Mouse (Mus musculus): ENCODE measurements around the gene Slc3a1. TPM values are rescaled to one million over a fixed set of nuclear protein-coding genes. Genes with fewer than 3 reads are reported as not detected.

Slc3a1 gene
- polyA plus RNA-seq (2012; rRNA removed), result 0.33 and 0.35 TPM in 2 replicates

DNA sequence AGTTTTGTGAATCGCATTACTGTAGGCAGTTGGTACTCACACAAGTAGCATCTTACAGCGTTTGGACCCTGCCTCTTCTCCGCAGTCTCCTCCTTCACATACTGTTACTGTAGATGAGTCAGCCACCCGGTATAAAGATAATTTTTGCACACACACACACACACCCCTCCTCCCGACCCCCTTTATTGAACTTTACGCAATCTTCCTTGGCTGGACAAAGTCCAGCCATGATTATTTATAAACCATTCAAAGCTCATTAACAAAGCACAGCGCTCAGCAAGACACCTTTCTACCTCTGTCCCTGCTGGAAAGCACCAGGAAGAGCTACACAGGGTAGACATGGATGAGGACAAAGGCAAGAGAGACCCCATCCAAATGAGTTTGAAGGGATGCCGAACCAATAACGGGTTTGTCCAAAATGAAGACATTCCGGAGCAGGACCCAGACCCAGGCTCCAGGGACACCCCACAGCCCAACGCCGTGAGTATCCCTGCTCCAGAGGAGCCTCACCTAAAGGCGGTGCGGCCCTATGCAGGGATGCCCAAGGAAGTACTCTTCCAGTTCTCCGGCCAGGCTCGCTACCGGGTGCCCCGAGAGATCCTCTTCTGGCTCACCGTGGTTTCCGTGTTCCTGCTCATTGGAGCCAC lies at the start of gene Slc3a1:
TSS of gene Slc3a1 (plus strand) at position 284 of the 647 bp plus-strand sequence.
- no peak within 1 kb of the TSS for H3K4me3 ChIP-seq (ENCODE audit: extremely low read depth, insufficient read depth, insufficient read length)
- DNase-seq (ENCODE audit: low read depth in 1 of 2, low spot score in 2 of 2), result no peak

DNA sequence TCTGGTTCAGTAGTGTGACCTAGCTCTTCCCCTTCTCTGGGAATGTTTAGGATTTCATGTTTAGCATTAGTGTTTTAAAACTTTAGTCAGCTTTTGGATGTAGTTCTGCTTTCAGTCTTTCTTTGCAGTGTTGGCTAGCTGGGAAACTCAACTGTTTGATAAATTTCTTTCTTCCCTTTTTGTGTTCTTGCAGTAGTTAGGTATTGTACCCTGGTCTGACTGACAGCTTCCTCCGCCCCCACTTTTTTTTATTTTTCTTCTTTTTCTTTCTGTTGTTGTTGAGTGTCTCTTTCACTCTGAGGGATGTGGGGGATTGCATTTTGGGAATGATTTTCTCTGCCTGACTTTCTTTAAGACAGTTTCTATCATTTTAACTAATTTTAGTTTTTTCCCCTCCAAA lies 46.5 kb upstream of the Slc3a1 start:
- TF ChIP-seq CTCF (IDR thresholded peaks at IDR 0.05; ENCODE audit: extremely low read depth, insufficient read depth, insufficient read length, insufficient replicate concordance) (no peak), POLR2A (IDR thresholded peaks at IDR 0.05; ENCODE audit: low read depth, low read length) (no peak)
- no peaks in the 10 kb centered on the region for H3K27me3 ChIP-seq (ENCODE audit: control insufficient read depth, insufficient read depth, low read length)
- no peak for DNase-seq (ENCODE audit: low read depth in 1 of 2, low spot score in 2 of 2)
- WGBS, result 59% methylated on average over 1 of the region's 1 CpGs
- H3K27ac ChIP-seq (ENCODE audit: insufficient read depth, low read length), result no peak overlapping the region
- 0 out of 2 replicates have a peak, but pooled peaks cover 1% of the 10 kb centered on the region for H3K36me3 ChIP-seq (ENCODE audit: control insufficient read depth, insufficient read depth, low read length)
- no peak overlapping the region for H3K4me3 ChIP-seq (ENCODE audit: extremely low read depth, insufficient read depth, insufficient read length)
- H3K4me1 ChIP-seq (ENCODE audit: control insufficient read depth, insufficient read depth, insufficient read length), result peaks cover 2% of the 10 kb centered on the region; the same call in 1 of the 2 replicates

More for the DNA sequence above, at the start of gene Slc3a1:
- H3K36me3 ChIP-seq (ENCODE audit: control insufficient read depth, insufficient read depth, low read length), result no peaks in the 10 kb centered on the region
- no peaks in the 10 kb centered on the region; the same call in 1 of the 2 replicates for H3K27me3 ChIP-seq (ENCODE audit: control insufficient read depth, insufficient read depth, low read length)
- no peaks in the 10 kb centered on the region for H3K4me1 ChIP-seq (ENCODE audit: control insufficient read depth, insufficient read depth, insufficient read length)
- TF ChIP-seq CTCF (IDR thresholded peaks at IDR 0.05; ENCODE audit: extremely low read depth, insufficient read depth, insufficient read length, insufficient replicate concordance) (no peak), POLR2A (IDR thresholded peaks at IDR 0.05; ENCODE audit: low read depth, low read length) (no peak)
- 93% methylated on average over 20 of the region's 20 CpGs for WGBS
- no peak within 1 kb of the TSS for H3K27ac ChIP-seq (ENCODE audit: insufficient read depth, low read length)

DNA sequence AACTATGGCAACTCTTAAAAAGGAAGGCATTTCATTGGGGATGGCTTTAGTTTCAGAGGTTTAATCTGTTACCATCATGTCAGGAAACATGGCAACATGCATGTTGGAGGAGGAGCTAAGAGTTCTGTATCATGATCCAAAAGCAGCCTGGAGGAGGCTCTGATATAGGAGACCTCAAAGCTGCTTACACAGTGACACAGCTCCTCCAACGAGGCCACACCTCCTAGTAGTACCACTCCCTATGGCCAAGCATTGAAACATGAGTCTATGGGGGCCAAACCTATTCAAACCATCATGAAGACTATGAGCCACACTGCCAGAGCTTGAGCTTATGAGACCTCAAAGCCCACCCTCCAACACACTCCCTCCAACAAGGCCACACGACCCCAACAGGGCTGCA lies 45.4 kb upstream of the Slc3a1 start:
- 0 out of 2 replicates have a peak, but pooled peaks cover 1% of the 10 kb centered on the region for H3K36me3 ChIP-seq (ENCODE audit: control insufficient read depth, insufficient read depth, low read length)
- H3K4me1 ChIP-seq (ENCODE audit: control insufficient read depth, insufficient read depth, insufficient read length), result peaks cover 2% of the 10 kb centered on the region; the same call in 1 of the 2 replicates
- TF ChIP-seq POLR2A (IDR thresholded peaks at IDR 0.05; ENCODE audit: low read depth, low read length), result no peak
- no peak for TF ChIP-seq CTCF (IDR thresholded peaks at IDR 0.05; ENCODE audit: extremely low read depth, insufficient read depth, insufficient read length, insufficient replicate concordance)
- no peaks in the 10 kb centered on the region for H3K27me3 ChIP-seq (ENCODE audit: control insufficient read depth, insufficient read depth, low read length)
- no peak for DNase-seq (ENCODE audit: low read depth in 1 of 2, low spot score in 2 of 2)
- no peak overlapping the region for H3K4me3 ChIP-seq (ENCODE audit: extremely low read depth, insufficient read depth, insufficient read length)
- 88% methylated on average over 2 of the region's 2 CpGs for WGBS
- no peak overlapping the region for H3K27ac ChIP-seq (ENCODE audit: insufficient read depth, low read length)

DNA sequence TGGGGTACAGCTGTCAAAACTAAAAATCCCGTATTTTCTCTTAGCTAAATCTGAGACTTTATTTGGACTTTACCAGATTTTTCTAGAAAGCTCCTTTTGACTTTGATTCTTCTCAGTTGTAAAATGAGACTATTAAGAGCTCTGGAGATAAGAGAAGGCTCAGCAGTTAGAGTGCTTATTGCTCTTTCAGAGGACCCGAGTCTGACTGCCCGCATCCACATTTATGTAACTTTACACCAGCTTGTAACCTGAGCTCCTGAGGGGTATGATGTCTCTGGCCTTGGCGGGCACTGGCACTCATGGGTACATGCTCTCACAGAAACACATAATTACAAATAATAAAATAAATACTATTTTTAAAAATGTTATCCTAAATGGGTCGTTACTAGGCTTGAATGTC lies 41.8 kb upstream of the Slc3a1 start:
- Histone ChIP-seq H3K27ac (ENCODE audit: insufficient read depth, low read length) (no peak overlapping the region), H3K27me3 (ENCODE audit: control insufficient read depth, insufficient read depth, low read length) (no peaks in the 10 kb centered on the region), H3K4me3 (ENCODE audit: extremely low read depth, insufficient read depth, insufficient read length) (no peak overlapping the region), H3K36me3 (ENCODE audit: control insufficient read depth, insufficient read depth, low read length) (0 out of 2 replicates have a peak, but pooled peaks cover 1% of the 10 kb centered on the region), H3K4me1 (ENCODE audit: control insufficient read depth, insufficient read depth, insufficient read length) (peaks cover 2% of the 10 kb centered on the region; the same call in 1 of the 2 replicates)
- 90% methylated on average over 5 of the region's 5 CpGs for WGBS
- TF ChIP-seq CTCF (IDR thresholded peaks at IDR 0.05; ENCODE audit: extremely low read depth, insufficient read depth, insufficient read length, insufficient replicate concordance), result no peak
- TF ChIP-seq POLR2A (IDR thresholded peaks at IDR 0.05; ENCODE audit: low read depth, low read length), result no peak
- DNase-seq (ENCODE audit: low read depth in 1 of 2, low spot score in 2 of 2), result no peak

DNA sequence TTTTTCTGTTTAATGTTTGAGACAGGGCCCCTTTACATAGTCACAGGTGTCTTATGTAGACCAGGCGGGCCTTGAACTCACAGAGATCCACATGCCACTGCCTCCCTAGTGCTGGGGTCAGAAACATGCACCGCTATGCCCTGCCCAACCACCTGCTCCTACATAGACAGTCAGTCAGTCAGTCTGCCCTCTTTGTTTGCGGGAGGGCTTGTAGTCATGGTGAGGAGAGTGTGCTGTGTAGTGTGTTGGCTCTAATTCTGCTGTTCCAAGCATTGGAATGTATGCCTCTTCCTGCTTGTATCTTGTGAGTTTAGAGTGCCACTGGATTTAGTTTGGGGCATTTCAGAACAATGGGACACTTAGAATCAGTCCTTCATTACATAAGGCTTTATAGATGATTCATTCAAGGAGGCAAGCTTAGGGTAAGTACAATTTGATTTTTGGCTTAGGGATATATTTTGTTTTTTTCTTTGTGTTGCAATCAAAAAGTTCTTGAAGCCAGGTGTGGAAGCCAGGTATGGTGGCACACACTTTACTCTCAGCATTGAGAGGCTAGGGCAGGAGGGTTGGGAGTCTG lies 40.3 kb upstream of the Slc3a1 start:
- peaks cover under 1% of the 10 kb centered on the region; the same call in 1 of the 2 replicates for H3K4me1 ChIP-seq (ENCODE audit: control insufficient read depth, insufficient read depth, insufficient read length)
- no peak for TF ChIP-seq CTCF (IDR thresholded peaks at IDR 0.05; ENCODE audit: extremely low read depth, insufficient read depth, insufficient read length, insufficient replicate concordance)
- no peak for TF ChIP-seq POLR2A (IDR thresholded peaks at IDR 0.05; ENCODE audit: low read depth, low read length)
- H3K4me3 ChIP-seq (ENCODE audit: extremely low read depth, insufficient read depth, insufficient read length), result no peak overlapping the region
- no peak overlapping the region for H3K27ac ChIP-seq (ENCODE audit: insufficient read depth, low read length)
- DNase-seq (ENCODE audit: low read depth in 1 of 2, low spot score in 2 of 2), result no peak
- 87% methylated on average over 3 of the region's 3 CpGs for WGBS
- H3K36me3 ChIP-seq (ENCODE audit: control insufficient read depth, insufficient read depth, low read length), result 0 out of 2 replicates have a peak, but pooled peaks cover 1% of the 10 kb centered on the region
- no peaks in the 10 kb centered on the region for H3K27me3 ChIP-seq (ENCODE audit: control insufficient read depth, insufficient read depth, low read length)

DNA sequence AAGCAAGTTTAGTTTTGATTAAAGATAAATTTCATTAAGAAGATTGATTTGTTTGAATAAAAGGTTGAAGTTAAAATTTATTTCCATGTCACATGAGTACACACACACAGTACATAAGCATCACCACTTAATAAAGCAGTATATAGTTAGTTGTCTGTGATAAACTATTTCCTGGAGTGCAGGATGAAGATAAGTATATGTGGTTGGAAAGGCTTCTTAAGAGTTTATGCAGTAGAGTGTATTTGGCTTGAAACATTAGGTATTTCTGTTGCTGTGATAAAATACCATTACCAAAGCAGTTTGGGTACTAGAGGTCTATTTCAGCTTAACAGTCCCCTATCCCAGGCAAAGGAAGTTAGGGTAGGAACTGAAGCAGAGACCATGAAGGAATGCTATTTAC lies 39.7 kb upstream of the Slc3a1 start:
- Histone ChIP-seq H3K4me1 (ENCODE audit: control insufficient read depth, insufficient read depth, insufficient read length) (no peaks in the 10 kb centered on the region), H3K27ac (ENCODE audit: insufficient read depth, low read length) (no peak overlapping the region), H3K4me3 (ENCODE audit: extremely low read depth, insufficient read depth, insufficient read length) (no peak overlapping the region), H3K27me3 (ENCODE audit: control insufficient read depth, insufficient read depth, low read length) (no peaks in the 10 kb centered on the region), H3K36me3 (ENCODE audit: control insufficient read depth, insufficient read depth, low read length) (0 out of 2 replicates have a peak, but pooled peaks cover 1% of the 10 kb centered on the region)
- TF ChIP-seq CTCF (IDR thresholded peaks at IDR 0.05; ENCODE audit: extremely low read depth, insufficient read depth, insufficient read length, insufficient replicate concordance) (no peak), POLR2A (IDR thresholded peaks at IDR 0.05; ENCODE audit: low read depth, low read length) (no peak)
- no peak for DNase-seq (ENCODE audit: low read depth in 1 of 2, low spot score in 2 of 2)

DNA sequence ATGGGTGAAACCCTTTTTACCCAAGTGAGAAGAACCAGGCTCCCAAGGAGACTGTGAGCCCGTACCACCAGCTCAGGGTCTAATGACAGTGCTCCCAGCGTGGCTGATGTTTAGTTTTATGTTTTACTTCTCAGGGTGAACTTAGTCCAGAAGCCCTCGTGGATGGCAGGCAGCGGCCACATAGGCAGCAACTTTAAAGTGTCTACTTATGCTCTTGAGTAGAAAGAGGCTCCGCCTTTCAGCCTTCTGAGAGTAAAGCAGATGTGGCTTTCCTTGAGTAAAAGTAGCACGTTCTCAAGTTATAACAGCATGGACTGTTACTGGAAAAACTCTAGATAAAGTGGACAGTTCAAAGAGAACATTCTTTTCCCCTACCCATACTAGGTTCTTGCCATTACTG lies 32.3 kb upstream of the Slc3a1 start:
- no peak overlapping the region for H3K27ac ChIP-seq (ENCODE audit: insufficient read depth, low read length)
- no peaks in the 10 kb centered on the region for H3K4me1 ChIP-seq (ENCODE audit: control insufficient read depth, insufficient read depth, insufficient read length)
- WGBS, result 84% methylated on average over 6 of the region's 6 CpGs
- H3K27me3 ChIP-seq (ENCODE audit: control insufficient read depth, insufficient read depth, low read length), result no peaks in the 10 kb centered on the region
- H3K4me3 ChIP-seq (ENCODE audit: extremely low read depth, insufficient read depth, insufficient read length), result no peak overlapping the region
- H3K36me3 ChIP-seq (ENCODE audit: control insufficient read depth, insufficient read depth, low read length), result peaks cover 5% of the 10 kb centered on the region; the same call in 1 of the 2 replicates
- DNase-seq (ENCODE audit: low read depth in 1 of 2, low spot score in 2 of 2), result no peak
- TF ChIP-seq CTCF (IDR thresholded peaks at IDR 0.05; ENCODE audit: extremely low read depth, insufficient read depth, insufficient read length, insufficient replicate concordance), result no peak
- no peak for TF ChIP-seq POLR2A (IDR thresholded peaks at IDR 0.05; ENCODE audit: low read depth, low read length)

Measured in spleen, adult 2 months (tissue).